Mouse (Mus musculus) liver, adult 2 months (tissue): ENCODE results near the gene Tppp. TPM values are rescaled to one million over a fixed set of nuclear protein-coding genes. Genes with fewer than 3 reads are reported as not detected.

Source experiments
- DNase-seq: peaks from one replicate; pipeline ENCODE4 v3.0.0-alpha.2; 2011; ENCODE audit warnings: low read depth, low spot score; ENCODE audit errors: extremely low read depth
- H3K27ac ChIP-seq: fragments of 200-500 bp; replicated peaks from 2 replicates; pipeline ENCODE4 v1.5.1; 2012; ENCODE audit warnings: low read depth, mild to moderate bottlenecking, control low read depth, inconsistent platforms, low read length; ENCODE audit not compliant: insufficient read depth
- H3K27me3 ChIP-seq: fragments of 200-500 bp; 2 replicates; pipeline ENCODE4 v1.6.1; 2012; ENCODE audit warnings: mild to moderate bottlenecking, moderate library complexity, low read length, inconsistent platforms; ENCODE audit not compliant: control insufficient read depth, insufficient read depth
- H3K36me3 ChIP-seq: fragments of 200-500 bp; 2 replicates; pipeline ENCODE4 v1.6.1; 2012; ENCODE audit warnings: low read length, inconsistent platforms; ENCODE audit not compliant: control insufficient read depth, insufficient read depth
- H3K4me1 ChIP-seq: fragments of 200-500 bp; 2 replicates; pipeline ENCODE4 v1.6.1; 2011; ENCODE audit warnings: low read length; ENCODE audit not compliant: control insufficient read depth, insufficient read depth
- H3K4me3 ChIP-seq: fragments of 200-500 bp; 2 replicates; pipeline ENCODE4 v1.5.1; 2011; ENCODE audit warnings: low read depth, mild to moderate bottlenecking, control low read depth, low read length, moderate library complexity; ENCODE audit not compliant: insufficient read depth
- H3K79me2 ChIP-seq: fragments of 200-500 bp; 2 replicates; pipeline ENCODE4 v1.6.1; 2012; ENCODE audit warnings: inconsistent platforms, mild to moderate bottlenecking, low read length, moderate library complexity; ENCODE audit not compliant: control insufficient read depth, insufficient read depth
- H3K9ac ChIP-seq: fragments of 200-500 bp; 2 replicates; pipeline ENCODE4 v1.6.1; 2012; ENCODE audit warnings: low read depth, mild to moderate bottlenecking, control low read depth, inconsistent platforms, low read length
- CTCF ChIP-seq: fragments of 200-500 bp; IDR thresholded peaks from 2 replicates; pipeline ENCODE4 v1.5.1; 2011; ENCODE audit warnings: low read depth, low read length, control low read depth
- POLR2A ChIP-seq: fragments of 200-500 bp; IDR thresholded peaks from 2 replicates; pipeline ENCODE4 v1.6.1; 2011; ENCODE audit warnings: low read length, control low read depth; ENCODE audit not compliant: insufficient read depth; ENCODE audit errors: extremely low read depth
- WGBS: fragments of 180-500 bp; shearing (Covaris S2); methylation state at CpG from one replicate; pipeline ENCODE4 v1.1.7; 2018; 5-methylcytosine and 5-hydroxymethylcytosine counted together
- polyA plus RNA-seq: library from polyadenylated mRNA; depleted of rRNA; stranded (reverse); fragments of >200 nt; gene quantifications from 2 replicates; pipeline ENCODE4 v1.2.3, GENCODE M21; 2012
- total RNA-seq: library from RNA; depleted of rRNA; stranded (reverse); fragments of >200 nt; gene quantifications from 2 replicates; pipeline ENCODE4 v1.2.3, GENCODE M21; 2014

Gene Tppp
- total and polyA plus RNA-seq, 2 experiments, result 2.9 to 9.8 TPM

DNA sequence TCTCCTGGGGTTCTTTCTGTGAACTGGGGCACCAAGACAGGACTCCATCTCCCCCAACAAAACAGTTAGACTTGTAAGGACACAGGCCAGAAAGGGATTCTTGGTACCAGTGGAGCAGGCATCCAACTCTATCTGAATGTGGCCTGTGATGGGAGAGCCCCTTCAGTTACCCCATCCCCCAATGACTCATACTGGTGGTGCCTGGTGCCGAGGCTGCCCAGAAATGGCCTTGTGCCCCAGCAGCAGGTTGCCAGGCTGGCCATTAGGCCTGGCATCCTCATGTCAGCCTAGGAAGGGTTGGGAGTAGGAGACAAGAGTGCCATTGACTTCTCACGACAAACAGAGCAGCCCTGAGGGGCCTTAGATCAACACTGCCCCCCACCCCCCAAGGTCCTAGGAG is 18.9 kb downstream of the Tppp start:
- H3K27ac ChIP-seq, result no peak overlapping the region
- peaks cover 3% of the 10 kb centered on the region; the same call in 1 of the 2 replicates for H3K79me2 ChIP-seq
- H3K9ac ChIP-seq, result no peak overlapping the region
- H3K4me1 ChIP-seq, result peaks cover 28% of the 10 kb centered on the region
- DNase-seq, result no peak
- H3K4me3 ChIP-seq, result no peak overlapping the region
- no peaks in the 10 kb centered on the region for H3K27me3 ChIP-seq
- WGBS, result 86% methylated on average over 2 of the region's 2 CpGs
- no peak for TF ChIP-seq CTCF
- no peak for TF ChIP-seq POLR2A
- H3K36me3 ChIP-seq, result peaks cover 2% of the 10 kb centered on the region; the same call in 1 of the 2 replicates

DNA sequence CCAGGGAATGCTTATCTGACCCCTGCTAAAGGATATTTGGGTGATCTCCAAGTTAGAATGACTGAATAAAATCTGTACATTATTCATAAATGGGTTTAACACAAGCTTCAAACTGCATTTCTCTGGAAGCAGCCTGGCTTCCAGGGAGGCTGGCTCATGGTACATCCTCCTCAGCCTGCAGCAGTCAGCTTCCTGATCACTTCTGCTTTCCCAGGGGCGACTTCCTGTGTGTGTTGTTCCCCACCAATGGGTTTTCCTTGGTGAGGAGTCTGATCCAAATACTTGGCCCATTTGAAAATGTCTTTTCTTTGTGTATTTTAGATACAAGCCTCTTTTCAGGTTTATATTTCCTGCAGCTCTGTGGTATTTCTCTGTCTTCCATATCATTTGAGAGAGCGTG is 19.8 kb downstream of the Tppp start:
- H3K27ac ChIP-seq, result no peak overlapping the region
- H3K27me3 ChIP-seq, result no peaks in the 10 kb centered on the region
- H3K79me2 ChIP-seq, result peaks cover 3% of the 10 kb centered on the region; the same call in 1 of the 2 replicates
- H3K4me3 ChIP-seq, result no peak overlapping the region
- H3K36me3 ChIP-seq, result peaks cover 2% of the 10 kb centered on the region; the same call in 1 of the 2 replicates
- 62% methylated on average over 2 of the region's 2 CpGs for WGBS
- TF ChIP-seq CTCF, result no peak
- TF ChIP-seq POLR2A, result no peak
- no peak overlapping the region for H3K9ac ChIP-seq
- peaks cover 22% of the 10 kb centered on the region for H3K4me1 ChIP-seq
- no peak for DNase-seq

DNA sequence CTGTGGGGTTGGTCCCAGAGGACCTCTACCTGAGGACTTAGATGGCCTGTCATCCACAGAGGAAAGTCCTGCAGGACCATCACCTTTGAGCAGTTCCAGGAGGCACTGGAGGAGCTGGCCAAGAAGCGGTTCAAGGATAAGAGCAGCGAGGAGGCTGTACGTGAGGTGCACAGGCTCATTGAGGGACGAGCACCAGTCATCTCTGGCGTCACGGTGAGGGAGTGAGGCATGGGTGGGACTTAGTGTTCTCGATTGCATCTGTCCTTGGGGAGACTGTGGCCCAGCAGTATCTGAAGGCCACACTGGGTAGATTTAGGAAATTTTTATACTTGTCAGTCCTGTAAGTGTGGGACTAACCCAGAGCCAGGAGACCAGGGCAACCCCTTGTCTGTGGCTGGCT is 21.5 kb downstream of the Tppp start:
- TF ChIP-seq CTCF (no peak), POLR2A (no peak)
- no peak for DNase-seq
- no peak overlapping the region for H3K4me3 ChIP-seq
- 97% methylated on average over 7 of the region's 7 CpGs for WGBS
- no peaks in the 10 kb centered on the region for H3K27me3 ChIP-seq
- no peak overlapping the region for H3K9ac ChIP-seq
- H3K4me1 ChIP-seq, result peaks cover 9% of the 10 kb centered on the region
- peaks cover 2% of the 10 kb centered on the region; the same call in 1 of the 2 replicates for H3K36me3 ChIP-seq
- H3K79me2 ChIP-seq, result peaks cover 3% of the 10 kb centered on the region; the same call in 1 of the 2 replicates
- no peak overlapping the region for H3K27ac ChIP-seq

DNA sequence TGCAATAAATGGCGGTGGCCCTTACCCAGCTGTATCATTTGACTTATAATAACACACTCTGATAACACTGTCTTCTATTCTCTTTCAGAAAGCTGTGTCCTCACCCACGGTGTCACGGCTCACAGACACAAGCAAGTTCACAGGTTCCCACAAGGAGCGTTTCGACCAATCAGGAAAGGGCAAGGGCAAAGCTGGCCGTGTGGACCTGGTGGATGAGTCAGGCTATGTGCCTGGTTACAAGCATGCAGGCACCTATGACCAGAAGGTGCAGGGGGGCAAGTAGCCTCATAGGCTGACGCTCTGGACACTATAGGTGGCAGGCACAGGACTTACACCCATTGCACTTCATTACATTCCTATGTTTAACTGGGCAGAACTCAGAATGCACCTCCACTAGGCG is 21.9 kb downstream of the Tppp start:
- Histone ChIP-seq H3K79me2 (peaks cover 3% of the 10 kb centered on the region; the same call in 1 of the 2 replicates), H3K27me3 (no peaks in the 10 kb centered on the region), H3K9ac (no peak overlapping the region), H3K36me3 (peaks cover 2% of the 10 kb centered on the region; the same call in 1 of the 2 replicates), H3K27ac (no peak overlapping the region), H3K4me1 (peaks cover 5% of the 10 kb centered on the region), H3K4me3 (no peak overlapping the region)
- no peak for DNase-seq
- TF ChIP-seq POLR2A, result no peak
- no peak for TF ChIP-seq CTCF
- 89% methylated on average over 8 of the region's 8 CpGs for WGBS

DNA sequence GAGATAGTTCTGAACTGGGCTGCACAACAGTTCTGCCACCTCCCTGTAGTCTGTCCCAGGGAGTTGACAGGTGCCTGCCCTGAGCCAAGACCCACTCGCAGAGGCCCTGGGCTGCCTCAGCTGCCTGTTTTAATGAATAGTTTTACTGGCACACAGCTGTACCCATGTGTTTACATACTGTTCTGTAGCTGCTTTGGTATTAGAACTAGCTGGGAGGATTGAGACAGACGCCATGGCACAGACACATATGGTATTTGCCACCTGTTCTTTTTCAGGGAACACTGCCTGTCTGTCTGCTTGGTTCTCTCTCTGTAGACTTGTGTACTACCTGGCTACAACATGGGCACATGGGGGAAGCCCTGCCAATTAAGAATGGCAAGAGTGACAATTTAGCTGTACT is 25.5 kb downstream of the Tppp start:
- Histone ChIP-seq H3K27ac (no peak overlapping the region), H3K4me3 (no peak overlapping the region), H3K4me1 (no peaks in the 10 kb centered on the region), H3K79me2 (no peaks in the 10 kb centered on the region), H3K36me3 (peaks cover 2% of the 10 kb centered on the region; the same call in 1 of the 2 replicates), H3K27me3 (no peaks in the 10 kb centered on the region), H3K9ac (no peak overlapping the region)
- TF ChIP-seq POLR2A (no peak), CTCF (no peak)
- no peak for DNase-seq
- WGBS, result 89% methylated on average over 2 of the region's 2 CpGs

DNA sequence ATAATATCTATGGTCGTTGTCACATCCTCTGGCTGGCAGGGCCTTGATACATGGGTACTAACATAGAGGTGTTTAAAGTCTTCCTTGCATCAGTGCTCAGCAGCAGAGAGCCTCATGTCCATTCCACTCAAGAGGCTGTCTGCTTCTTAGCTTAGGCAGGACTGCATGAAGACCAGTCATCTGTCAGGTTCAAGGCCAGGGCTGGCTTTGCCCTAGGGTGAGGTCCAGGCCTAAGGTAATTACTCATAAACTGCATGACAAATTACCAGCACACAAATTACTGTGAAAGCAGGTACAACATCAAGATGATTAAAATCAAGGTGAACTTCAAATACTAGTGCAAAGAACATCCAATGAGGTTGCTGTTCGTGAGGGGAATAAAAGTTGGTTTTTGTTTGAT is 26.6 kb downstream of the Tppp start:
- TF ChIP-seq CTCF, result no peak
- TF ChIP-seq POLR2A, result no peak
- H3K27ac ChIP-seq, result no peak overlapping the region
- no peaks in the 10 kb centered on the region for H3K79me2 ChIP-seq
- DNase-seq, result no peak
- H3K9ac ChIP-seq, result no peak overlapping the region
- H3K4me3 ChIP-seq, result no peak overlapping the region
- no peaks in the 10 kb centered on the region for H3K4me1 ChIP-seq
- 92% methylated on average over 2 of the region's 2 CpGs for WGBS
- peaks cover 2% of the 10 kb centered on the region; the same call in 1 of the 2 replicates for H3K36me3 ChIP-seq
- no peaks in the 10 kb centered on the region for H3K27me3 ChIP-seq
